Mouse (Mus musculus): Measurements from ENCODE around the gene Klf9. TPM values are rescaled to one million over a fixed set of nuclear protein-coding genes. Genes with fewer than 3 reads are reported as not detected.

The Klf9 gene
- total and polyA plus RNA-seq, 2 experiments from 2014 or later, result 14.4 to 35.1 TPM

GRCm38 (mm10) chr19:23163361-23163760, 22.3 kb downstream of the Klf9 start:
- Histone ChIP-seq H3K4me2 (ENCODE audit: low read depth, low read length) (no peak overlapping the region), H3K9ac (replicated peaks; ENCODE audit: low read depth, low read length) (no peak overlapping the region), H3K27me3 (ENCODE audit: control insufficient read depth, insufficient read depth, low read length) (no peaks in the 10 kb centered on the region), H3K27ac (ENCODE audit: low read depth) (no peak overlapping the region), H3K4me1 (ENCODE audit: control insufficient read depth, insufficient read depth) (peaks cover 13% of the 10 kb centered on the region; the same call in 1 of the 2 replicates), H3K9me3 (replicated peaks; ENCODE audit: control insufficient read depth, low read length) (no peaks in the 10 kb centered on the region), H3K36me3 (replicated peaks; ENCODE audit: control insufficient read depth, insufficient read depth, low read length) (peaks cover 21% of the 10 kb centered on the region), H3K4me3 (ENCODE audit: low read depth, low read length) (no peak overlapping the region)
- ATAC-seq (ENCODE audit: insufficient read depth, low read depth), result 0 out of 2 replicates have a peak, but pooled peaks have one; percentile 27
- DNase-seq (ENCODE audit: low spot score), result no peak
- WGBS, result 65% methylated on average over 3 of the region's 3 CpGs
- TF ChIP-seq CTCF (IDR thresholded peaks at IDR 0.05; ENCODE audit: low read depth), result no peak
- TF ChIP-seq EP300 (IDR thresholded peaks at IDR 0.05; ENCODE audit: low read depth), result no peak

- Histone ChIP-seq H3K4me1 (ENCODE audit: control insufficient read depth, insufficient read depth) (peaks cover 13% of the 10 kb centered on the region; the same call in 1 of the 2 replicates), H3K27me3 (ENCODE audit: control insufficient read depth, insufficient read depth, low read length) (no peaks in the 10 kb centered on the region), H3K9ac (replicated peaks; ENCODE audit: low read depth, low read length) (no peak overlapping the region), H3K27ac (ENCODE audit: low read depth) (no peak overlapping the region), H3K4me2 (ENCODE audit: low read depth, low read length) (no peak overlapping the region), H3K36me3 (replicated peaks; ENCODE audit: control insufficient read depth, insufficient read depth, low read length) (peaks cover 21% of the 10 kb centered on the region), H3K9me3 (replicated peaks; ENCODE audit: control insufficient read depth, low read length) (no peaks in the 10 kb centered on the region), H3K4me3 (ENCODE audit: low read depth, low read length) (no peak overlapping the region)
- DNase-seq (ENCODE audit: low spot score) (no peak), ATAC-seq (ENCODE audit: insufficient read depth, low read depth) (no peak)
- WGBS, result 92% methylated on average over 16 of the region's 16 CpGs
- TF ChIP-seq EP300 (IDR thresholded peaks at IDR 0.05; ENCODE audit: low read depth) (no peak), CTCF (IDR thresholded peaks at IDR 0.05; ENCODE audit: low read depth) (no peak)
These were observed 23.7 kb downstream of the Klf9 start for GRCm38 (mm10) chr19:23164651-23165240.

- TF ChIP-seq CTCF (IDR thresholded peaks at IDR 0.05; ENCODE audit: low read depth) (no peak), EP300 (IDR thresholded peaks at IDR 0.05; ENCODE audit: low read depth) (no peak)
- Histone ChIP-seq H3K27me3 (ENCODE audit: control insufficient read depth, insufficient read depth, low read length) (no peaks in the 10 kb centered on the region), H3K4me1 (ENCODE audit: control insufficient read depth, insufficient read depth) (peaks cover 13% of the 10 kb centered on the region; the same call in 1 of the 2 replicates), H3K4me2 (ENCODE audit: low read depth, low read length) (no peak overlapping the region), H3K9me3 (replicated peaks; ENCODE audit: control insufficient read depth, low read length) (no peaks in the 10 kb centered on the region), H3K36me3 (replicated peaks; ENCODE audit: control insufficient read depth, insufficient read depth, low read length) (peaks cover 21% of the 10 kb centered on the region), H3K27ac (ENCODE audit: low read depth) (no peak overlapping the region), H3K4me3 (ENCODE audit: low read depth, low read length) (no peak overlapping the region), H3K9ac (replicated peaks; ENCODE audit: low read depth, low read length) (no peak overlapping the region)
- no peak for DNase-seq (ENCODE audit: low spot score)
- no peak for ATAC-seq (ENCODE audit: insufficient read depth, low read depth)
- 82% methylated on average over 11 of the region's 11 CpGs for WGBS
These were observed 25.7 kb downstream of the Klf9 start for GRCm38 (mm10) chr19:23166550-23167284.

GRCm38 (mm10) chr19:23168899-23169658, 28.1 kb downstream of the Klf9 start:
- DNase-seq (ENCODE audit: low spot score), result no peak
- 76% methylated on average over 5 of the region's 5 CpGs for whole genome bisulfite sequencing

GRCm38 (mm10) chr19:23169659-23170050, 28.6 kb downstream of the Klf9 start:
- no peak overlapping the region for H3K9ac ChIP-seq (replicated peaks; ENCODE audit: low read depth, low read length)
- ATAC-seq (ENCODE audit: insufficient read depth, low read depth) (no peak), DNase-seq (ENCODE audit: low spot score) (no peak)
- no peaks in the 10 kb centered on the region for H3K4me1 ChIP-seq (ENCODE audit: control insufficient read depth, insufficient read depth)
- peaks cover 18% of the 10 kb centered on the region for H3K36me3 ChIP-seq (replicated peaks; ENCODE audit: control insufficient read depth, insufficient read depth, low read length)
- no peaks in the 10 kb centered on the region for H3K27me3 ChIP-seq (ENCODE audit: control insufficient read depth, insufficient read depth, low read length)
- H3K4me2 ChIP-seq (ENCODE audit: low read depth, low read length), result no peak overlapping the region
- TF ChIP-seq EP300 (IDR thresholded peaks at IDR 0.05; ENCODE audit: low read depth), result no peak
- no peak for TF ChIP-seq CTCF (IDR thresholded peaks at IDR 0.05; ENCODE audit: low read depth)
- no peak overlapping the region for H3K27ac ChIP-seq (ENCODE audit: low read depth)
- 80% methylated on average over 2 of the region's 2 CpGs for WGBS
- H3K9me3 ChIP-seq (replicated peaks; ENCODE audit: control insufficient read depth, low read length), result no peaks in the 10 kb centered on the region
- H3K4me3 ChIP-seq (ENCODE audit: low read depth, low read length), result no peak overlapping the region

More at GRCm38 (mm10) chr19:23168899-23169658, 28.1 kb downstream of the Klf9 start:
- no peak overlapping the region for H3K4me3 ChIP-seq (ENCODE audit: low read depth, low read length)
- H3K36me3 ChIP-seq (replicated peaks; ENCODE audit: control insufficient read depth, insufficient read depth, low read length), result peaks cover 21% of the 10 kb centered on the region
- no peak overlapping the region for H3K4me2 ChIP-seq (ENCODE audit: low read depth, low read length)
- H3K9me3 ChIP-seq (replicated peaks; ENCODE audit: control insufficient read depth, low read length), result no peaks in the 10 kb centered on the region
- TF ChIP-seq EP300 (IDR thresholded peaks at IDR 0.05; ENCODE audit: low read depth) (no peak), CTCF (IDR thresholded peaks at IDR 0.05; ENCODE audit: low read depth) (no peak)
- H3K27me3 ChIP-seq (ENCODE audit: control insufficient read depth, insufficient read depth, low read length), result no peaks in the 10 kb centered on the region
- no peaks in the 10 kb centered on the region for H3K4me1 ChIP-seq (ENCODE audit: control insufficient read depth, insufficient read depth)
- no peak overlapping the region for H3K27ac ChIP-seq (ENCODE audit: low read depth)
- ATAC-seq (ENCODE audit: insufficient read depth, low read depth), result no peak
- no peak overlapping the region for H3K9ac ChIP-seq (replicated peaks; ENCODE audit: low read depth, low read length)

All from heart, postnatal 0 days (tissue).